Mouse (Mus musculus) effector memory CD4-positive, alpha-beta T cell, adult 7 months (primary cell): ENCODE results near the gene Gm6460. TPM values are rescaled to one million over a fixed set of nuclear protein-coding genes. Genes with fewer than 3 reads are reported as not detected.

Experiments used
- polyA plus RNA-seq: library from polyadenylated mRNA; unstranded; fragments of 100-300 nt; shearing (Covaris generic); gene quantifications from one replicate; pipeline ENCODE4 v1.2.1, GENCODE M21; 2017

Gm6460 gene
- not detected for polyA plus RNA-seq

GRCm38 (mm10) chr5:11594613-11595012 lies at the start of gene Gm6460:
Gene Gm6460, plus strand, starts transcription at chr5:11594913.

Other genes starting within 250 kb of the Gm6460 start
- not detected for gene Gm8897, start 178.5 kb upstream of the Gm6460 start, polyA plus RNA-seq
- not detected for gene Gm8906, start 92.2 kb upstream of the Gm6460 start, polyA plus RNA-seq
- 1.3 TPM for gene Gm8922, start 87.0 kb downstream of the Gm6460 start, polyA plus RNA-seq
- gene Gm8926, start 175.6 kb downstream of the Gm6460 start, polyA plus RNA-seq: 2.3 TPM